Mouse (Mus musculus): ENCODE results near the gene Fam186b. TPM values are rescaled to one million over a fixed set of nuclear protein-coding genes. Genes with fewer than 3 reads are reported as not detected.
A peak's percentile ranks its signal among the peaks of the same experiment; 100 is the strongest.

The Fam186b gene
- polyA plus RNA-seq, 1 experiment, result 0.13 TPM

DNA sequence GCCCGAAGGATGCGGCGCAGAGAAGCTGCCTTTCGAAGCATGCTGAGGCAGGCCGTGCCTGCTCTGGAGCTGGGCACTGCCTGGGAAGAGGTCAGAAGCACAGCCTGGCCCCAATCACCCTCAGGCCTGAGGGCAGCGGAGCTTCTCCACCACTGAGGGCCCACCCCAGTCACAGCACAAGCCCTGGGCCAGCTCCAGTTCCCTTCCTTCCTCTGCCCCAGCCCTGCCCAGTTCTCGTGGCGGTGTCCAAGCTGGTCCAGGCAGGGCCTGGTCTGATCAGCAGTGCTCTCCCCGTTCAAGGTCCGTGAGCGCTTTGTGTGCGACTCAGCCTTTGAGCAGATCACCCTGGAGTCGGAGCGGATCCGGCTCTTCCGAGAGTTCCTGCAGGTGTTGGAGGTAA is 19.2 kb upstream of the Fam186b start:
- no peaks in the 10 kb centered on the region for H3K4me1 ChIP-seq (ENCODE audit: control insufficient read depth, insufficient read depth, low read length)
- H3K36me3 ChIP-seq (ENCODE audit: control insufficient read depth, insufficient read depth, low read length), result peaks cover 2% of the 10 kb centered on the region; the same call in 1 of the 2 replicates
- peak; percentile 60 for DNase-seq
- WGBS, result 70% methylated on average over 16 of the region's 16 CpGs
- H3K27me3 ChIP-seq (replicated peaks; ENCODE audit: control insufficient read depth, insufficient read depth, low read length), result no peaks in the 10 kb centered on the region
- TF ChIP-seq POLR2A (IDR thresholded peaks at IDR 0.05; ENCODE audit: low read depth, low read length) (no peak), CTCF (conservative IDR thresholded peaks at IDR 0.05; ENCODE audit: insufficient read depth, insufficient read length, low read depth, low read length) (no peak)
- peak overlapping the region; percentile 77 for H3K27ac ChIP-seq (ENCODE audit: insufficient read depth, low read depth, low read length)
- H3K4me3 ChIP-seq (ENCODE audit: insufficient read depth, low read depth, low read length), result peak overlapping the region; percentile 18

DNA sequence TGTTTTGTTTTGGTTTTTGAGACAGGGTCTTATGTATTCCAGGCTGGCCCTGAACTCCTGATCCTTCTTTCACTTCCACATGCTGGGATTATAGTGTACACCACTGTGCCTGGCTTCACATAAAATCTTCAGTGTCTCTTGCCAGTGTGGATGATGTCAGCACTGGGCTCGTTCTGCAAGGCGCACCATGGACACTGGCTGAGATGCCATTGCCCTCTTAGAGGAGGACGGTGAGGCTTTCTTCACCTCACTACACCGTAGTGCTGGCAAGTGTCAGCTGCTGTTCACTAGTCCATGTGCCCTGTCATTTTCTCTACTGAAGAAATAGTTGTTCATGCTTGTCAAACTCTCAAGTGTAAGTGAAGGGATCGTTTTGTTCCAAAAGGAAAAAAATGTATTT is 14.9 kb upstream of the Fam186b start:
- Histone ChIP-seq H3K4me1 (ENCODE audit: control insufficient read depth, insufficient read depth, low read length) (no peaks in the 10 kb centered on the region), H3K36me3 (ENCODE audit: control insufficient read depth, insufficient read depth, low read length) (peaks cover 2% of the 10 kb centered on the region; the same call in 1 of the 2 replicates), H3K4me3 (ENCODE audit: insufficient read depth, low read depth, low read length) (no peak overlapping the region), H3K27ac (ENCODE audit: insufficient read depth, low read depth, low read length) (no peak overlapping the region), H3K27me3 (replicated peaks; ENCODE audit: control insufficient read depth, insufficient read depth, low read length) (no peaks in the 10 kb centered on the region)
- 92% methylated on average over 5 of the region's 5 CpGs for WGBS
- no peak for DNase-seq
- no peak for TF ChIP-seq CTCF (conservative IDR thresholded peaks at IDR 0.05; ENCODE audit: insufficient read depth, insufficient read length, low read depth, low read length)
- no peak for TF ChIP-seq POLR2A (IDR thresholded peaks at IDR 0.05; ENCODE audit: low read depth, low read length)

DNA sequence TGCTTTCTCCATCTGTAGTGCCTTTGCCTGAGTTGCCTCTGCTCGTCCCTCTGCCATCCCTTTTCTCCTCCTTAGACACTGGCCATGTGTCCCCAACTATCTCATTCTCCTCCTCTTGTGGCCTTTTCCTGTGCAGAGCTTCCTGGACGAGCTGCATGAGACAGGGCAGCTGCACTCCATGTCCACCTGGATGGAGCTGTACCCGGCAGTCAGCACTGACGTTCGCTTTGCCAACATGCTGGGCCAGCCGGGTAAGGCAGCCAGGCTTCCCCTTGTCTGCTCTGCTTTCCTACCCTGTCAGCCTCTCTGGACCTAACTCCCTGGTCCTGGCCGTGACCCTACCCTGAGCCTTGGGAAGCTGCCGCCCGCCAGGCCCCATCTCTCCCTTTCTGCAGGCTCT is 13.9 kb upstream of the Fam186b start:
- Histone ChIP-seq H3K27ac (ENCODE audit: insufficient read depth, low read depth, low read length) (no peak overlapping the region), H3K4me3 (ENCODE audit: insufficient read depth, low read depth, low read length) (no peak overlapping the region), H3K27me3 (replicated peaks; ENCODE audit: control insufficient read depth, insufficient read depth, low read length) (no peaks in the 10 kb centered on the region), H3K4me1 (ENCODE audit: control insufficient read depth, insufficient read depth, low read length) (no peaks in the 10 kb centered on the region), H3K36me3 (ENCODE audit: control insufficient read depth, insufficient read depth, low read length) (peaks cover 2% of the 10 kb centered on the region; the same call in 1 of the 2 replicates)
- 93% methylated on average over 9 of the region's 9 CpGs for WGBS
- no peak for DNase-seq
- no peak for TF ChIP-seq POLR2A (IDR thresholded peaks at IDR 0.05; ENCODE audit: low read depth, low read length)
- TF ChIP-seq CTCF (conservative IDR thresholded peaks at IDR 0.05; ENCODE audit: insufficient read depth, insufficient read length, low read depth, low read length), result no peak

DNA sequence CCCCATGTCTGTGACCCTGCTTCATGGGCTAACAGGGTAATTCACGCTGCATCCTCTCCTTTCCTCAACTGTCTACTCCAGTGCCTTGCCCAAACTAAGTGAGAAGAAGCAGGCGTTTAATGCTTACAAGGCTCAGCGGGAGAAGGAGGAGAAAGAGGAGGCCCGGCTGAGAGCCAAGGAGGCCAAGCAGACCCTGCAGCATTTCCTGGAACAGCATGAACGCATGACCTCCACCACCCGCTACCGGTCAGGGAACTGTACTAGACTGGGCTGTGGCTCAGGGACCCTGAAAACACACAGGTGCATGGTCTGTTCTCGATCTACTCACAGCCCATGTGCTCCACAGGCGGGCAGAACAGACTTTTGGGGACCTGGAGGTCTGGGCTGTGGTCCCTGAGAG is 11.8 kb upstream of the Fam186b start:
- Histone ChIP-seq H3K4me1 (ENCODE audit: control insufficient read depth, insufficient read depth, low read length) (no peaks in the 10 kb centered on the region), H3K4me3 (ENCODE audit: insufficient read depth, low read depth, low read length) (no peak overlapping the region), H3K27me3 (replicated peaks; ENCODE audit: control insufficient read depth, insufficient read depth, low read length) (no peaks in the 10 kb centered on the region), H3K27ac (ENCODE audit: insufficient read depth, low read depth, low read length) (no peak overlapping the region), H3K36me3 (ENCODE audit: control insufficient read depth, insufficient read depth, low read length) (peaks cover 2% of the 10 kb centered on the region; the same call in 1 of the 2 replicates)
- WGBS, result 56% methylated on average over 9 of the region's 9 CpGs
- TF ChIP-seq CTCF (conservative IDR thresholded peaks at IDR 0.05; ENCODE audit: insufficient read depth, insufficient read length, low read depth, low read length) (no peak), POLR2A (IDR thresholded peaks at IDR 0.05; ENCODE audit: low read depth, low read length) (no peak)
- DNase-seq, result peak; percentile 51

DNA sequence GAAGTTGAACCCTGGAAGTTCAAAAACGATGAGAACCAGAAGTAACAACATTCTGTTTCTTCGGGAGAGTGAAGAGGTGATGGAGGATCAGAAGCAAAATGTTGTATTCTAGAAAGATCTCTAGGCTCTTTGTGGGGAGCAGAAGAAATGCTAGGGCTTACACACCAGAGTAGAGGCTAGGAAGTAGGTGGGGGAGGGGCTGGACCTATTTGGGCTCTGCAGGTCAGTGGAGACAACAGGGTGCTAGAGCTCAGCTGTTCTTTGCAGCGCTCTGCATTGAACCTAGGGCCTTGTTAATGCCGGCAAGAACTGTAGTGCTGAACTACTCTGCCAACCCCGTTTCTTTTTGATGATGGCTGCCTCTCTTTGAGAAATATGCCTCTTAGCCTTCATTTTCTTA is 525 bp upstream of the Fam186b start:
- no peaks in the 10 kb centered on the region for H3K36me3 ChIP-seq (ENCODE audit: control insufficient read depth, insufficient read depth, low read length)
- H3K27me3 ChIP-seq (replicated peaks; ENCODE audit: control insufficient read depth, insufficient read depth, low read length), result no peaks in the 10 kb centered on the region
- peaks cover 7% of the 10 kb centered on the region; the same call in 1 of the 2 replicates for H3K4me1 ChIP-seq (ENCODE audit: control insufficient read depth, insufficient read depth, low read length)
- no peak overlapping the region for H3K4me3 ChIP-seq (ENCODE audit: insufficient read depth, low read depth, low read length)
- no peak overlapping the region for H3K27ac ChIP-seq (ENCODE audit: insufficient read depth, low read depth, low read length)
- no peak for DNase-seq
- no peak for TF ChIP-seq POLR2A (IDR thresholded peaks at IDR 0.05; ENCODE audit: low read depth, low read length)
- no peak for TF ChIP-seq CTCF (conservative IDR thresholded peaks at IDR 0.05; ENCODE audit: insufficient read depth, insufficient read length, low read depth, low read length)
- 49% methylated on average over 5 of the region's 5 CpGs for WGBS

DNA sequence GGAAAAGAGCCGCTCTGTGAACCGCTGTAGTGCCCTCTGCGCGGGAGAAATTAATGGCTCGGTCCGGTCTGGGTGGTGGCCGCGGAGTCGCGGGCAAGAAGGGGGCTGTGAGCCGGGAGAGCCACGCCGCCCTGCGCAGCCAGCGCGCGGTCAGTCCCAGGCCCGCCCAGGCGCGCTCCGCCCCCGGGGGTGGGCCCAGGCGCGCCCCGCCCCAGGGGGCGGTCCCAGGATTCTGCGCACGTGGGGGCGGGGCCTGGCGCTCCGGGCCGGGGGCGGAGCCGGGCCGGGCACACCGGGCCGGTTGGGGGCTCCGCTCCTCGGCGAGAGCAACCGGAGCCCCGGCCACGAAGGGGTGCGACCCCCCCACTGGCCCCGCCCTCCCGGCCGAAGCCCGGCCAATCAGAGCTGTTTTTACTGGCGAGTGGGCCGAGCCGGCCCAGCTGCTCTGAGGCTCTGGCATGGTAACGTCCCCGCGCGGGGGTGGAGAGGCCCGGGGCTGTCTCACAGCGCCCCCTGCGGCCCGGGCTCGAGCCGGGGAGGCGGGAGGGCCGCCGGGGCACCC is 794 bp downstream of the Fam186b start, which contains the start of gene Prpf40b:
TSS of gene Prpf40b (plus strand) at position 275 of the 562 bp plus-strand sequence.
- 2% methylated on average over 64 of the region's 64 CpGs for WGBS
- Histone ChIP-seq H3K27me3 (replicated peaks; ENCODE audit: control insufficient read depth, insufficient read depth, low read length) (no peaks in the 10 kb centered on the region), H3K36me3 (ENCODE audit: control insufficient read depth, insufficient read depth, low read length) (no peaks in the 10 kb centered on the region), H3K4me1 (ENCODE audit: control insufficient read depth, insufficient read depth, low read length) (peaks cover 7% of the 10 kb centered on the region; the same call in 1 of the 2 replicates), H3K27ac (ENCODE audit: insufficient read depth, low read depth, low read length) (no peak within 1 kb of the TSS), H3K4me3 (ENCODE audit: insufficient read depth, low read depth, low read length) (peak within 1 kb of the TSS; percentile 83)
- TF ChIP-seq POLR2A (IDR thresholded peaks at IDR 0.05; ENCODE audit: low read depth, low read length) (no peak), CTCF (conservative IDR thresholded peaks at IDR 0.05; ENCODE audit: insufficient read depth, insufficient read length, low read depth, low read length) (peak; percentile 30; the same call in 1 of the 2 replicates)
- DNase-seq, result peak; percentile 95

DNA sequence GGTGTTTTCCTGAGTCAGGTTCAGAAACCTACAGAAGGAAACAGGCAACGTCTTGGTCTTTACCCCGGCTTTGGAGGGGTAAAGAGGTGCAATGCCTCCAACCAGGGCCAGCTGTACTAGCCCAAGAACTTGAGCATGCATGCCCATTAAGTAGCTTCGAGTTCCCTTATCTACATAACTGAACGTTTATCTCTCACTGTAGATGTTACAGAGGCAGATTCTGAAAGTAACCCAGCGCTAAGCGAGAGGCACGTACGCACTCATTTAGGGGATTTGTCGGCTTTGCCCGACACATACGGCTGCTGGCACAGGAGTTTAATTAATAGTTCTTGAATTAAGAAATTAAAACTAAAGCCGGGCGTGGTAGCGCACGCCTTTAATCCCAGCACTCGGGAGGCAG is 1.4 kb downstream of the Fam186b start:
- WGBS, result 5% methylated on average over 16 of the region's 16 CpGs
- H3K27ac ChIP-seq (ENCODE audit: insufficient read depth, low read depth, low read length), result no peak overlapping the region

More for the DNA sequence above, 1.4 kb downstream of the Fam186b start:
- H3K4me1 ChIP-seq (ENCODE audit: control insufficient read depth, insufficient read depth, low read length), result peaks cover 7% of the 10 kb centered on the region; the same call in 1 of the 2 replicates
- no peaks in the 10 kb centered on the region for H3K36me3 ChIP-seq (ENCODE audit: control insufficient read depth, insufficient read depth, low read length)
- DNase-seq, result no peak
- TF ChIP-seq POLR2A (IDR thresholded peaks at IDR 0.05; ENCODE audit: low read depth, low read length) (no peak), CTCF (conservative IDR thresholded peaks at IDR 0.05; ENCODE audit: insufficient read depth, insufficient read length, low read depth, low read length) (no peak)
- H3K27me3 ChIP-seq (replicated peaks; ENCODE audit: control insufficient read depth, insufficient read depth, low read length), result no peaks in the 10 kb centered on the region
- peak overlapping the region; percentile 83 for H3K4me3 ChIP-seq (ENCODE audit: insufficient read depth, low read depth, low read length)

Data from kidney, adult 2 months (tissue).